Mouse (Mus musculus) A20 (cell line): ENCODE results near the gene Krt77.
A peak's percentile ranks its signal among the peaks of the same experiment; 100 is the strongest.

Source experiments
- DNase-seq: peaks from one replicate; pipeline ENCODE4 v3.0.0-alpha.2; 2011; ENCODE audit warnings: low read depth, low spot score

Krt77 gene

GRCm38 (mm10) chr15:101834784-101835328, 34.6 kb downstream of the Krt77 start:
- peak; percentile 39 for DNase-seq

- no peak for DNase-seq
Measured at GRCm38 (mm10) chr15:101833131-101833530, 36.4 kb downstream of the Krt77 start.

GRCm38 (mm10) chr15:101829441-101829840, 40.1 kb downstream of the Krt77 start:
- DNase-seq, result no peak

GRCm38 (mm10) chr15:101821786-101822185, 47.7 kb downstream of the Krt77 start:
- no peak for DNase-seq

GRCm38 (mm10) chr15:101817875-101818274, 51.6 kb downstream of the Krt77 start, which contains the start of gene Krt2:
Gene Krt2, minus strand, starts transcription at chr15:101818169.
- DNase-seq, result no peak
